Mouse (Mus musculus): ENCODE results near the gene Tst.
A peak's percentile ranks its signal among the peaks of the same experiment; 100 is the strongest.

Gene Tst

GRCm38 (mm10) chr15:78429871-78430622 is 24.3 kb upstream of the Tst start:
- DNase-seq (ENCODE audit: low spot score in 2 of 2) = no peak

GRCm38 (mm10) chr15:78429139-78429459 is 23.4 kb upstream of the Tst start:
- no peak for DNase-seq (ENCODE audit: low spot score in 2 of 2)

GRCm38 (mm10) chr15:78428391-78429138 is 22.9 kb upstream of the Tst start, which contains the start of gene Kctd17:
Kctd17 (plus strand) TSS chr15:78428564.
- peak; percentile 80 to 84 for DNase-seq (ENCODE audit: low spot score in 2 of 2)

GRCm38 (mm10) chr15:78425230-78425629 is 19.5 kb upstream of the Tst start:
- DNase-seq (ENCODE audit: low spot score in 2 of 2) = no peak

- no peak for DNase-seq (ENCODE audit: low spot score in 2 of 2)
Measured at GRCm38 (mm10) chr15:78424507-78424906, 18.8 kb upstream of the Tst start.

- DNase-seq (ENCODE audit: low spot score in 2 of 2) = peak; percentile 68 to 69
Measured at GRCm38 (mm10) chr15:78422046-78422956, 16.6 kb upstream of the Tst start.

GRCm38 (mm10) chr15:78420395-78420794 is 14.7 kb upstream of the Tst start:
- no peak for DNase-seq (ENCODE audit: low spot score in 2 of 2)

- DNase-seq (ENCODE audit: low spot score in 2 of 2) = no peak
Measured at GRCm38 (mm10) chr15:78416937-78417336, 11.2 kb upstream of the Tst start.

- DNase-seq (ENCODE audit: low spot score in 2 of 2) = no peak
Measured at GRCm38 (mm10) chr15:78414157-78414556, 8.4 kb upstream of the Tst start.

GRCm38 (mm10) chr15:78413719-78414117 is 8.0 kb upstream of the Tst start:
- no peak for DNase-seq (ENCODE audit: low spot score in 2 of 2)

GRCm38 (mm10) chr15:78413083-78413718 is 7.5 kb upstream of the Tst start:
- no peak for DNase-seq (ENCODE audit: low spot score in 2 of 2)

GRCm38 (mm10) chr15:78409570-78410052 is 3.9 kb upstream of the Tst start:
- DNase-seq (ENCODE audit: low spot score in 2 of 2) = no peak

GRCm38 (mm10) chr15:78406293-78406934 is 707 bp upstream of the Tst start, which contains the start of gene Mpst:
Mpst (plus strand) TSS chr15:78406416.
- DNase-seq (ENCODE audit: low spot score in 2 of 2) = peak; percentile 79 to 84

GRCm38 (mm10) chr15:78405098-78405497 is 609 bp downstream of the Tst start:
- no peak for DNase-seq (ENCODE audit: low spot score in 2 of 2)

GRCm38 (mm10) chr15:78403896-78404295 is 1.8 kb downstream of the Tst start:
- no peak for DNase-seq (ENCODE audit: low spot score in 2 of 2)

GRCm38 (mm10) chr15:78403301-78403741 is 2.4 kb downstream of the Tst start:
- DNase-seq (ENCODE audit: low spot score in 2 of 2) = no peak

GRCm38 (mm10) chr15:78402423-78402822 is 3.3 kb downstream of the Tst start:
- no peak for DNase-seq (ENCODE audit: low spot score in 2 of 2)

GRCm38 (mm10) chr15:78401921-78402320 is 3.8 kb downstream of the Tst start:
- peak; percentile 34 to 45 for DNase-seq (ENCODE audit: low spot score in 2 of 2)

GRCm38 (mm10) chr15:78401345-78401744 is 4.4 kb downstream of the Tst start:
- no peak for DNase-seq (ENCODE audit: low spot score in 2 of 2)

GRCm38 (mm10) chr15:78395478-78395962 is 10.2 kb downstream of the Tst start, which contains the start of gene Tex33:
Tex33 (minus strand) TSS chr15:78395912.
- DNase-seq (ENCODE audit: low spot score in 2 of 2) = no peak
